Mouse (Mus musculus) retina, postnatal 7 days (tissue): ENCODE measurements around the gene Nlgn1.
A peak's percentile ranks its signal among the peaks of the same experiment; 100 is the strongest.
"Not testable (repeated sequence)": the region's sequence is repeated elsewhere in the genome, so short reads cannot be mapped to it uniquely, and the experiment has no call there.

Source experiments
- DNase-seq: peaks from one replicate; pipeline ENCODE4 v3.0.0-alpha.2; 2012; ENCODE audit warnings: low read depth, low spot score

Nlgn1 gene

DNA sequence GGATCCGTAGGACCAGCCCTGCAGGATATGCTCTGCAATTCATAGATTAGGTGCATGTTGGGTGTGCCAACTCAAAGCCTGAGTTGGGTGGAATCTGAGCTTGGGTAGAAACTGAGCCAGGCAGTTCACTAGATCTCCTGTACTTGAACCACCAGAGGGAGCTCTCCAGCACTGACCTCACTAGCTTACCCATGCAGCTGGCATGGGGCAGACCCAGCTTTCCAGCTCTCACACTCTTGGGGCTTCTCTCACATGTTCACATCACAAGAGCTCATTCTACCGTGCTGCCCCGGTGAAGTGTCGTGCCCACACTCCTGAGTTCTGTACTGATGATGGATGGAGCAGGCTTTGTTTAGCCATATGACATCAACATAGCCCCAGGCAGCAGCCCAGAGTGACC lies 679.2 kb downstream of the Nlgn1 start:
- DNase-seq: peak; percentile 3

DNA sequence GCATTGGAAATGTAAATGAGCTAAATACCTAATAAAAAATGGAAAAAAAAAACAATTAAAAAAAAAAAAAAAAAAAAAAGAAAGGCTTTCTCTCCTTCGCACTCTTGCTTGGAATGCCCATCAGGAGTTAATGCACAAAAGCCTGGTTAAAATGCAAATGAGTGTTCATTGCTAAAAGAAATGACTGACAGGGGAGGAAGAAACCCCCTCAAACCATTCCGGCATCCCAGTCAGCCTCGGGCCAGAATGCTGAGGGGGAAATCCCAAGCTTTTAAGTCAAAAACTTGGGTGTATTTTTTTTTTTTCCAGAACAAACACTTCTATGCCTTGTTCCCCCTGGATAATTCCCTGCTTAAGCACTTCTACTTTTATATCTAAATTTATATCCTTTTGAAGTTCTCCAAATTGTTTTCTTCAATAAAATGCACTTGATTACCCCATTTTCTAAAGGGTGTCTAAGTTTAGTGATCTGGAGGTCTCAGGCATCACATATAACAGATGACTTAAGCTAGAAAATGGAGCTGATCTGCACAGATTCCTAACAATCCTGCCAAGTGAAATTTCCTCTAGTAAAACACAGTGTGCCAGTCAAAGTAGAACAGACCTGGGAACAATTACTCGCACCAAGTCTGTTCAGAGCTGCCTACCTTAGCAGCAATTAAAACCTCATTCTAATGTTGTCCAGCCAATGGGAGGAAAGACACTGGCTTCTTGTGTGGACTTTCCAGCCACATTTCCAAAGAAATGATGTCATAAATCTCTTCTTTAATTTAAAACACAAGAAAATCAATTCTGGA lies 686.2 kb downstream of the Nlgn1 start:
- DNase-seq: no peak

GRCm38 (mm10) chr3:25629198-25629597 lies 703.1 kb downstream of the Nlgn1 start:
- no peak for DNase-seq

DNA sequence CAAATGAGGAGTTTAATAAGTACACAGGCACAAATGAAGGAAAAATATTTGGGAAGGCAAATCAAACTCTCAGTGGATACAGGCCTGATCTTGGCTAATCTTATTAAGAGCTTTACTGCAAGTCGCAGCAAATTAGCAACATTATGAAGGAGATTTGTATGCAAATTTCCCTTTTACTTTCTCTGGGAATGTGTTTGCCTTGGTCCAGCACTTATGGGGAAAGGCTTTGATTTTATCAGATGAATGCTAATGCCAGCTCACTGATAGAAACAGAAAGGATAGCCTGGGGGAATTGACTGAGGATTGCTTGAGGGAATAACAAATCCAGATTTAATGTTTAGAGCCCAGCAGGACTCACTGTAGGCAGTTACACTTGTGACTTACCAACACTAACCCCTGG lies 725.7 kb downstream of the Nlgn1 start:
- no peak for DNase-seq

DNA sequence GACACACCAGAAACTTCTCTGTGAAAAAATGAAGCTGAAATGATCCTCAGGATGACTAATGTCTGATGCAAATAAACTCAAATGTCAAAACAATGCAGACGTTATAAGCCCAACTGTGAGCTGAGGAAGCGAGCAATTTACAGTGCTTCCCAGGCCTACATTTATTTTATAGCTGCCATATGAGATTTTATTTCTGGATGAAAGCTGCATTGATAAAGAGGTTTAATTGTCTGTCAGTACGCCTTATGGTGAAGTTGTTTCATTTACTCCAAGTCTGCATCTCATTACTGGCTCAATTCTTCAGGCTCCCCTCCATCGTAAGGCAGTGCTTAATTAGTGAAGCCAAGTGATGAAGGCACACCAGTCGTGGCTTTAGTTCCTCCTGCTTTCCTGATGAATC lies 734.7 kb downstream of the Nlgn1 start:
- DNase-seq: no peak

GRCm38 (mm10) chr3:25575526-25575925 lies 756.7 kb downstream of the Nlgn1 start:
- DNase-seq: no peak

DNA sequence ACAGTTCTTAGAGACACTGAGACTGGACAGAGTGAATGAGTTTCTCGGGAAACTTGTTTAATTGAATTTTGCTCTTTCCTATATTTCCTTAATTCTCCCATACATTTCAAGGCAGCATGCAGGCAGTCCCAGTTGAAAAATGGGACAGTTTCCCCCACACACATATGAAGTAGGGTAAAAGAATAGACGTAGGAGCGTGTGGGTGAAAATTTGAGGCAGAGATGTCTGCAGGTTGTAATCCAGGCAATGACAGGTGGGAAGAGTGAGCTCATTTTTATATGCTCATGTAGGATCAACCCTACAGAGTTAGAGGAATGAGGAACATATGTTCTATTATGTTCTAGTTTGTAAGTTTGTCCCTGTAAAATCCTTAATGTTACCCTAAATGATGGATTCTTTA lies 757.4 kb downstream of the Nlgn1 start:
- DNase-seq: no peak

- not testable (repeated sequence) for DNase-seq
Observed at GRCm38 (mm10) chr3:25558513-25558912, 773.7 kb downstream of the Nlgn1 start.

DNA sequence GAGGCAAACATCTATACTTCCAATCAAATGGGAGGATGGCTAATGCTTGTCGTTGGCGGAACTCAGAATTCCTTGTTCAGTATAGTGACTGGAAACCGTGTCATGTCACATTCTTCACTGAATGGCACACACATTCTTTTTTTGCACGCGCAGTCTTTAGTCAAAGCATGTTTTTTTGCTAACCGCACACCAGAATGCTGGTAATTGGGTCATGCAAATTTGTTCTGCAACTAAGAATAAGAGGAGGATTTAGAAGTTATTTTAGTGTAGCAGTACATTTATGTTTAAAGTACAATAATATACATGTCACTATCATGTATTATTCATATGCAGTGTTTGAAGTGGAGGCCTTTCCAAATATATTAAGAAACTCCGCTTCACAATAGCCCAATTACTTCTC lies 783.2 kb downstream of the Nlgn1 start:
- DNase-seq: not testable (repeated sequence)

DNA sequence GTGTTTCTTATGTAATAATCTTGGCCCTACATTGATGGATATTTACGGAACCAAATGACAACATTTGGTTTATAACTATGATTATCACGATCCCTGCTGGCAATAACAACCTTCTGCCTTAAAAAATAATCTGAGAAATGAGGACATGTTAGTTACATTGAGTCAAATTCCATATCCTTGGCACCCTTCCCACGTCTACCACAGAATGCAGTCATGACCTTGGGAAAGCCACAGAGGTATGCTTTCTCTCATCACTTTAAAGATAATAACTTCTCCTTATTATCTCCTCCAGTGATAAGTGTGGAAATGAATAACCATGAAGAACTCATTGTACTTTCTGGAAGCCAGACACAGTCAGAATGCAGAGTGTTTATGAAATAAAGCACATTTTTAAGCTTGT lies 808.0 kb downstream of the Nlgn1 start:
- DNase-seq: not testable (repeated sequence)

DNA sequence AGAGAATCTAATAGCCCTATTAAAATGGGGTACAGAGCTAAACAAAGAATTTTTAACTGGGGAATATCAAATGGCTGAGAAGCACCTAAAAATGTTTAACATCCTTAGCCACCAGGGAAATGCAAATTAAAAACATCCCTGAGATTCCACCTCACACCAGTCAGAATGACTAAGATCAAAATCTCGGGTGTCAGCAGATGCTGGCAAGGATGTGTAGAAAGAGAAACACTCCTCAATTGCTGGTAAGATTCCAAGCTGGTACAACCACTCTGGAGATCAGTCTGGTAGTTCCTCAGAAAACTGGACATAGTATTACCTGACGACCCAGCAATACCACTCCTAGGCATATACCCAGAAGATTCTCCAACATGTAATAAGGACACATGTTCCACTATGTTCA lies 869.2 kb downstream of the Nlgn1 start:
- DNase-seq: no peak

DNA sequence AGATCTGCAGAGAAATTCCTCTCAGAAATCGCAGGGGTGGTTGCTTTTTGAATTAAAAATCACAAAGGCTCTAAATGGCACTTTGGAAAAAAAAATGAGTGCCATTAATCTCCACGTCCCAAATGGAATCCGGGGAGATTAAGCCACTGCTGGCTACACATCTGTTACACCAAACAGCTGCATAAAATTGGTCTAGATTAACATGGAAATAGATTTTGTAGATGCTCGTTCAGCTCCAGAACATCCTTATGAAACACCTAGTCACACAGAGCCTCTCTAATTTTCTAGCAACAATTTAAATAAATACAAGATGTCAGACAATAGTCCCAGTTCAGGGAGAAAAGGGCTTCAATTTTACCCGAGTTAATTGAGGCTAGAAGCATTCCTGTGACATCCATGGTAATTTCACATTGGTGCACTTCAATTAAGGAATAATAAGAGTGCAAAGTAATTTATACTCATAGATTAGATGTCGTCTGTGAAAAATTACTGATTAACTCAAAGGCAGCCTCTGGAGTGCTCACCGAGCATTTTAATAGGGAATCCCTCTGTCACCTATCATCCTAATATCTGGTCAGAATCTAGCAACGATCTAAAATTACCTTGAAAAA lies 875.9 kb downstream of the Nlgn1 start:
- no peak for DNase-seq

DNA sequence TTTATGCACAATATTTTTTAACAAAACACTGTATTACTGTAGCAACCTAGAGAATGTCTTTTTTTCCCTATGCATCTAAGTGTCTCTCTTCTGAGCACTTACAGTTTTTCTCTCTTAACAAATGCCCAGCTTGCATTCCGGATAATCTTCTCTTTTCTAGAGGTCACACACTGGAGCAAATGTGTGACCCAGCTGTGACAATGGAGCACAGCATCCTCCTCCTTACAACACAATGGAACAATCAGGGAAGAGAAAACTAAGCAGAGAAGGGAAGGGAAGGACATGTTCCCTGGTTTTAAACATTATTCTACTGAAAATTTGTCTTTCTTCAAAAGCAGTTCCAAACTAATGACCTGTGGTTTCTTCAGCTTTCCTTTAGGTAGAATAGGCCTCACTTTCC lies 879.9 kb downstream of the Nlgn1 start:
- no peak for DNase-seq

DNA sequence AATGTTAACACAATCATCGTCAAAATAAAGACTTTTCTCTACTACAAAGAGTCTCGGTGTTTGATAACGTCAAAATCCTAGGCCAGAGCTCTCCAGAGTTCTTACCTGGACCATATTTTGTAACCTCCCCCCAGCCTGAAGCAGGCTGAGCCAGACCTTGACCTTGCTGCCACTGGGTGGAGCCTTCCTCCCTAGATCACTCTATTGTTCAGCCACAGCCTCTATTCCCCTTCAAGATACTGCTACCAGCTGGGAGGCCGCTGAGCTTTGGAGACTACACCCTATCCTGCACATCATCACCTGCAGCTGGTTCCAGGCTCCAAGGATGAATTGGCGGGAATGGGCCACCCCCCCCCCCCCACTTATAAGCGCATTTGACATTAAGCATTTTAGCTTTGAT lies 881.8 kb downstream of the Nlgn1 start:
- no peak for DNase-seq

DNA sequence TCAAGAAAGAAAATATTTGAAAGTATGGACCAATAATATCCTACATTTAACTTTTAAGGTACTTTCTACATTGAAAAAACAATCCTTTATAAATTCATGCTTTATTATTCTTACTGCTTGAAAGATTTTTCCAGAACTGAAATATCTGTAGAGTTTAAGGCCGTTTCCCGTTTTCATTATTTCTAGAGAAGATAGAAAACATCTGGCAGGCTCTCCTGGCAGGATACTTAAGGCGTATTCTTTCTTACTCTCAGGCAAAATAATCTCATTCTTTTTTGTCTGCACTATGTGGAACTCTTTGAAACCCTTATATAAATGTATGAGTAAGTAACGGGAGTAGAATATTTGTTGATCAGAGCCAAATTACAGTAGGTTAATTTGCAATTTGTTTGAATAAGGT lies 882.9 kb downstream of the Nlgn1 start:
- no peak for DNase-seq

DNA sequence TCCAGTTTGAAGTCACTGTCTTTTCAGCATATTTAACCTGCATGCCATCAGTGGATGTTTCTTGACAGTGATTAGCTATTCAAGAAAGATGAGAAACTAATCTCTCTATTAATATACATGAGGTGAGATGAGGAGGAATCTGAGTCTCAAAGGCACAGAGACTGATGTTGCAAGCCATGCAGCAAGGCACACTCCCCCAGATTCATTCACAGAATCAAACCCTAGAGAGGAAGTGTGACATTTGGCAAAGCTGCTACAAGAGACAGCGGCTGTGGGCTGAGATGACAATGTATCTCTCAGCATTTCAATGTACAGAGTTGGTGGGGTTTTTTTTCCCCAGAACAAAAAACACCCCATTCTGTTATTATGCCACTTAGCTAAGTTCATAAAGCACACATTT lies 885.1 kb downstream of the Nlgn1 start:
- DNase-seq: no peak

- no peak for DNase-seq
Observed at GRCm38 (mm10) chr3:25443657-25444056, 888.6 kb downstream of the Nlgn1 start.

DNA sequence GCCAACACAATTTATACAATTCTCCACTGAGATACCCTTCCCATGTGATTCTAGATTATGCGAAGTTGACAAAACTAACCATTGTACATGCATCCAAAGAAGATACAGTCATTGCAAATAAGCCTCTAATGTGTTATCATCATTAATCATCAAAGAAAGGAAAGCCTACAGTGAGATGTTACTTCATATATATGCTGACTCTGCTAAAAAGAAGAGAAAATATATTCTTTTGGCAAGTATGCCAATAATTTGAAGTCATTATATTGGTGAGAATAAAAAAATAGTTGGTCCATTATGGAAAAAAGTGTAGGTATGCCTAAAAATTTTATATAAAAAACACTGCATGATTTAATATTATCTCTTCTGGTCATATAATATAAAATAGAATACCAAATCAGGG lies 889.6 kb downstream of the Nlgn1 start:
- DNase-seq: no peak

- no peak for DNase-seq
Observed at GRCm38 (mm10) chr3:25426931-25427330, 905.3 kb downstream of the Nlgn1 start.

DNA sequence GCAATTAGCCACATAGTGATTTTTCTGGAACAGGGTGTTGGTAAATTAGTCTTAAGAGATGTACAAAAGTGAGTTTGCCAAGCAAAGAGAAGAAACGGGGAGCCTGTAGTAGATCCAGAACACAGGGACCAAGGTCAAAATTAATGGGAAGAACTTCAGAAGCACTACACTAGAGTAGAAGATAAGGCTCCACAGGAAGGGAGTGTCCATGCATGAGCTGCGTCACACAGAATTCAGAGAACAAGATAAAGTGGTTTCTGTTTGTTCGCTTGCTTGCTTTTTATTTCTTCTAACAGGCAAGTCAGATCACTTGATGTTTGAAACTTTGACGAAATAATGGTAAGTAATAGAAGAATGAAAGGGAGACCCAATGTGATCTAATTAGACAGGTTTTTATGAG lies 920.3 kb downstream of the Nlgn1 start:
- no peak for DNase-seq
